Mouse (Mus musculus): ENCODE data around the gene Dph2.

Dph2 gene

DNA sequence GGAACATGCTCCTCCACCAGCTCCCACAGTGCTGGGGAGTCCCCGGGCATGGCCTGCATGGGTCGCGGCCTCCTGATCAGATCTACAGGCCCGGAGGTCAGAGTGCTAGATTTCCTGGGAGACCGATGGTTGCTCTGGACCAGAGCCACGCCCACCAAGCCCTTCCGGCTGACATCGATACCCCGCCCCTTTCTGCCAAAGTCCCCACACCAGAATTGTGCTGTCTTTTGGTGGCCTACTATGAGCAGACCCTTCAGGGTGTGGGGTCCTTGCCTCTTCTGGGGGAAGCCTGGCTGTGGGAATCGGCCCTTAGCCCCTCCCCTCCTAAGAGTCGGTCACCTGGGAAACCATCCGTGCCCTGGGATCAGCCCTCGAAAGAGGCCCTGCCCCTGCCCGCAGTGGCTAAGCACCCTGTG is 19.4 kb downstream of the Dph2 start, which contains the start of gene Ccdc24:
Gene Ccdc24 (minus strand): TSS at position 87 of the 416 bp plus-strand sequence.
- no peak for DNase-seq (ENCODE audit: low spot score in 2 of 2)

GRCm38 (mm10) chr4:117871787-117872186 is 20.0 kb downstream of the Dph2 start:
- DNase-seq (ENCODE audit: low spot score in 2 of 2): no peak

DNA sequence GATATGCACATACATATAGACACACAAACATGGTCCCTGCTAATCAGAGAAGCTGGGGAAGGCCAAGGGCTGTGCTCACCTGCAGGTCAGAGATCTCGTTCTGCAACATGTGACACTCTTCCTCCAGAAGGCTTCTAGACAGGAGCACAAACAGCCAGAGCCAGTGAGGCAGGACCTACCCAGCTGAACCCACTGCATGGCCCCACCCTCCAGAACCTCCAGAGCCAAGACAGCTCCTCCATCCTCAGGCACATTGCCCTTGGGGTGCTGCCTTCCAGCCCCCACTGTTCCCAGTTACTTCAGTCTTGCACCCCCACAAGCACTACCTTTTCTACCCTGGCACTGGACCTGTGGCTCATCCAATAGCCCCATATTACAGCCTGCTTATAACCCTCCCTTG is 21.4 kb downstream of the Dph2 start:
- DNase-seq (ENCODE audit: low spot score in 2 of 2): no peak

GRCm38 (mm10) chr4:117869317-117869716 is 22.5 kb downstream of the Dph2 start:
- no peak for DNase-seq (ENCODE audit: low spot score in 2 of 2)

GRCm38 (mm10) chr4:117867823-117868222 is 24.0 kb downstream of the Dph2 start:
- peak; percentile 70 to 84 for DNase-seq (ENCODE audit: low spot score in 2 of 2)

DNA sequence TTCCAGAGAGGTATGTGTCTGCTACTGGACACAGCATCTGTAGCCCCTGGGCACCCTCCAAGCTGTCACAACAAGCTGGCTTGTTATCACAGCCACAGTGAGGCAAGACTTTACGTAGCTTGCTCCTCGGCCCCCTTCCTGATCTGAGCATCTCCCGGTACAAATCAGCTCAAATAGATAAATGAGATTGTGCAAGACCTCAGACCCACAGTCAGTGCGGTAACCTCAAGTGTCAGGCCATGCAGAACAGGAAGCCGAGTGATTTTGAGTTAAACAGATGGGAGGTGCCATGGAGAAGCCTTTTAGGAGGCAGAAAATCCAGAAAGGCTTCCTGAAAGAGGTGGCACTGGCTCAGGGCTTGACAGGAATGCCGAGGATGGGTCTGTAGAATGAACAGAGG is 24.8 kb downstream of the Dph2 start:
- no peak for DNase-seq (ENCODE audit: low spot score in 2 of 2)

DNA sequence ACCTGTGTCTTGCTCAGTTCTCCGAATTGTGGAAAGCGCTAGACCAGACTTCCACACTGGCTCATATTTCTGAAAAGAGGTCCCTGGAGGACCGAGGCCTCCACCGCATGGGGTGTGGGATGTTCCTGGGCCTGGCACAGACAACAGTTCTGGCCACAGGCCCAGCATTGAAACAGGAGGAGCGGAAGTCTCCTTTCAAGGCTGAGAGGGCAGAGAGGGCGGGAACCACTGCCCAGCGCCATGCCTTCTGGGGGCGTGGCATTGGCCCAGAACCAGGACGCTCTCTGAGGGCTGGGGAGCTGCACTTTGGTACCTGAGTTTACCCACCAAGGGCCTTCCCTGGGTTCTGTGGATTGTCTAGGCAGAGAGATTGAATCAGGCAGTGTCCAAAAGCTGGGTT is 25.7 kb downstream of the Dph2 start:
- no peak for DNase-seq (ENCODE audit: low spot score in 2 of 2)

DNA sequence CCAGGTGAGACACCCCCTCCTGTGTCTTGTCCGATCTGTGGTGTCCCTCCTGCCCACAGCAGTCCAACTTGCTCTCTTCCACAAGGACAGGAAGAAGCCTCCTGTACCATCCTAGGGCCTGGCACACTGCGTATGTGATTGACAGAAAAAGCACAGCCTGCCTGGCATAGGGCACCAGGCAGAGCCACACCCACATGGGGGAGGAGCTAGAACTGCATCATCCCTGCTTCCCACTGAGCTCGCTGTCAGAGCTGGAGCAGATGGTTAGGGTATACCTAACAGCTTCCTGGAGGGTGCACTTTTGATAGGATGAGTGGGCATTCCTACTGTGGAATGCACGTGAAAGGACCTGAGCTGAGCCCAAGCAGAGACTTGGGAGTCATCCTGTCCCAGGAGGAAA is 29.0 kb downstream of the Dph2 start:
- DNase-seq (ENCODE audit: low spot score in 2 of 2): no peak

- DNase-seq (ENCODE audit: low spot score in 2 of 2): no peak
Observed at GRCm38 (mm10) chr4:117860570-117860969, 31.3 kb downstream of the Dph2 start.

- DNase-seq (ENCODE audit: low spot score in 2 of 2): peak; percentile 66 to 86
Observed at GRCm38 (mm10) chr4:117858794-117859193, 33.0 kb downstream of the Dph2 start.

- no peak for DNase-seq (ENCODE audit: low spot score in 2 of 2)
Observed at GRCm38 (mm10) chr4:117855146-117855545, 36.7 kb downstream of the Dph2 start.

DNA sequence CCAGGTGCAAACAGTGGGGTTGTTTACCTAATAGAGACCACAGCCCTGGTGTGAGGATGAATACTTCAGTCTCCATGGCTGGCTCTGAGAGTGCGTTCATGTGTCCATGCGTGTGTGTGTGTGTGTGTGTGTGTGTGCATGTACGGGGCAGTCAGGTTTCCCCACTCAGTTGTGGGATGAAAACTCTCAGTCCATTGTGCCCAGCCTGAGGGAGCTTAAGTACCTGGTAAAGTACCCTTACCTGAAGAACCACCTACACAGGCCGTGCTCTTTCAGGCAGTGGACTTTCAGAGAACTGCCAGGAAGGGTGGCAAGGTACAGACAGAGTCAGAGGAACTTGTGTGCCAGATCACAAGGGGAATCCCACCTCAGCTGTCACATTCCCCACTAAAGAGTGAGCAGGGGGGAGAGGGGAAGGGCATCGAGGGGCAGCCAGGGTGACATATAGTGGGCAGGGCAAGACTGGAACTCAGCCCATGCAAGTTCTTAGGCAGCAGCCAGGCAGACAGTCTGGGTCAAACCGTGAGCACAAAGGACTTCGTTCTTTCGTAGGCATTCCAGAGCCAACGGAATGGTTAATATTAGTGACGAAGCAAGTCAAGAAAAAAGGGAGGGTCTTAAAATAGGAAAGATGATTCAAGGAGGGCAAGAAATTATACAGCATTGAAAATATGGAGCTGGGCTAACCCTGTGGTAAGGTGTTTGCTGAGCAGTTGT is 39.5 kb downstream of the Dph2 start:
- no peak for DNase-seq (ENCODE audit: low spot score in 2 of 2)

DNA sequence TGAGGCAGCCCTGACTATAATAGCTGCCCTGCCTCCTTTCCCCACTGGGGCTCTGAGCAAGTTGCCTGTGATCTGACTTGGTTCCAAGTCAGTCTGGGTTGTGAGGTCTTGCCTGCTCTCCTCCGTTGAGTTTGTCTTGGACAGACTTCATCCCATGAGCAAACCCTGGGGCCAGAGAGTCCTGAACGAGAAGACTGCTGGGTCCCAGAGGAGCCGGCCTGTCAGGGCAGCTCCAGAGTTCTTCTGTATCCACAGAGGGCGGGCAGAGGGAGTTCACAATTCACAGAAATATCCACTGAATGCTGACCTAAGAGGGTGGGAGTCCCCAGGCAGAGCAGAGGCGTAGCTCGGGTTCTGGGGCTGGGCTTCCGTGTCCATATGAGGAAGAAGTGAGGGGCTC is 41.0 kb downstream of the Dph2 start:
- DNase-seq (ENCODE audit: low spot score in 2 of 2): no peak

DNA sequence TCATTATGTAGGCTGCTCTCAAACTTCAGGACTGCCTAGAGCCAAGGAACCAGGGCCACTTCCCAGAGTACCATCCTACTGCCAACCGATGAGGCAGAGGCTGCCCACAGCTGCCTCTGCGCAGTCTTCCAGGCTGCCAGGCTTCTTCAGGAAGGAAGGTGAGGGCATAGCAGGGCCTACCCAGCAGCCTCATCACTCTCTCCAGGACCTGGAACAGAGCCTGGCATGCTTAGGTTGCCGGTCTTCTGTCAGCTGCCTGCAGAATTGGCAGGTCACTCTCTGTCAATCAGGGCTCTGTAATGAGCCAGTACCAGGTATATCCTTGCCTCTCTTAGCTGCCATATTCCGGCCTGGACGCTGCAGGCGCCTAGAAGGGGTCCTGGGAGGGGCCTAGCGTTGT is 41.7 kb downstream of the Dph2 start:
- DNase-seq (ENCODE audit: low spot score in 2 of 2): no peak

- DNase-seq (ENCODE audit: low spot score in 2 of 2): no peak
Observed at GRCm38 (mm10) chr4:117849506-117849905, 42.3 kb downstream of the Dph2 start.

DNA sequence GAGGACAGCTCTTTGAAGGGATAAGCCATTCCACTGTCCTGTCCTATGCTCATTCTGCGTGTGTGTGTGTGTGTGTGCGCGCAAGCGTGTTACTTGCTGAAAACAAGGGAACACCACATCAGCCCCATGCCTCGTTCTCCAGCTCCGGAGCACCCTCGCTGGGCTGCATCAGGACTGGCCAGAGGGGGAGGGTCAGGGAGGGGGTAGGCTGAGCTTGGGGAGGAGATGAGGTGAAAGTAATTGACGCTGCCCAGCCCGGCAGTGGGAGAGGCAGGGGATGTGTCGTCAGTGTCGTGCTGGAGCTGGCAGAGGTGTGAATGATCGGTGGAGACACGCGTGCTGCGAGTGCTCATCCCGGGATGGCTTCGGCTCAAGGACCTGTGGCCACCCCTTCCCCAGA is 42.8 kb downstream of the Dph2 start:
- no peak for DNase-seq (ENCODE audit: low spot score in 2 of 2)

GRCm38 (mm10) chr4:117847011-117847410 is 44.8 kb downstream of the Dph2 start:
- DNase-seq (ENCODE audit: low spot score in 2 of 2): no peak

DNA sequence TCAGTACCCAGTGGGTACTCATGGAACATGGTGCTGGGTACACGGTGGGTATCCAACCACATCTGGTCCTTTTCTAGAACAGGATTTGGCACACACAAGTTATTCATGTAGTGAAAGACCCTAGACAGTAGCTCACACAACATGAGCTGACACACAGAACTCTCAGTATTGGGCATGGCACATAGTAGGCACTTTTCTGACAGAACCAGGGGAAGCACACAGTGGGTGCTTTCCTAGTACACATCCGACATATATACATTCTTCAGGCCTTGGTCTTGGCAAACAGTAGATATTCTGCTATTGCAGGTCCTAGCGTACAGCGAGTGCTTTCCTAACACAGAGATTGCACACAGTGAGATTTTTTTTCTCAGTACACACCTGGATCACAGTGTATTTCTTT is 45.6 kb downstream of the Dph2 start:
- no peak for DNase-seq (ENCODE audit: low spot score in 2 of 2)

GRCm38 (mm10) chr4:117845316-117845715 is 46.5 kb downstream of the Dph2 start:
- no peak for DNase-seq (ENCODE audit: low spot score in 2 of 2)

DNA sequence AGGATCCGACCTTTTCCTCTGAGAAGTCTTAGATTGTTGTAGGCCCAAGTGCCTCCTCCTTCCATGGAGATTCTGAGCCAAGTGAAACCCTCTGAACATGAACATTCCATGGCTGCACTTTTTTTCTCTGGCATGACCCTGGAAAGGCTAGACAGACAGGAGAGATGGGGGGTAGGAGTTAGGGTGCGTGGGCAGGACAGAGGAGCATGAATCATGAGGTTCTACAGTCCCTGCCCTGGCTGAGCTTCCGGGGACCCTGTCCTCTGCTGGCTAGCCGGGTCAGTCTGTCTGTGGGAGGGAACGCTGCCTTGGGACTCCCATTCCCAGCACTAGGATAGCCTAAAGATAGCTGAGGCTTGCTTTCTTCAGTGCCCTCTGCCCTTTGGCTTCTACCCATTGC is 47.4 kb downstream of the Dph2 start:
- DNase-seq (ENCODE audit: low spot score in 2 of 2): no peak

DNA sequence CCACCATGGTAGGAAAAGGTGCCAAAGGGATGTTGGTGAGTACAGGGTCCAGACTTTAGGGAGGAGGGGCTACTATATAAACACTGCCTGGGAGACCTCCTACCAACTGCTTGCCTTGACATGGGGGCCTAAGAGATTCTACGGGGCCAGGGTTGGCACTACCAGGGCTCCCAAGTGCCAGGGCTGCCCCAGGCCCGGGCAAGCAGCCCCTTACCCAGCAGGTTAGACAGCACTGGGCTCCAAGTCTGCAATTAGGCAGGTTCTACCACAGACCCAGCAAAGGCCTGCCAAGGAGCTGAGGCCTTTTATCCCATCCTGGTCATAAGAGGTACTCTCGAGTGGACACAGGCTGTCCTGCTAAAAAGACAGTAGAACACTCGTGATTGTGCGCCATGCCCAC is 48.7 kb downstream of the Dph2 start:
- no peak for DNase-seq (ENCODE audit: low spot score in 2 of 2)

DNA sequence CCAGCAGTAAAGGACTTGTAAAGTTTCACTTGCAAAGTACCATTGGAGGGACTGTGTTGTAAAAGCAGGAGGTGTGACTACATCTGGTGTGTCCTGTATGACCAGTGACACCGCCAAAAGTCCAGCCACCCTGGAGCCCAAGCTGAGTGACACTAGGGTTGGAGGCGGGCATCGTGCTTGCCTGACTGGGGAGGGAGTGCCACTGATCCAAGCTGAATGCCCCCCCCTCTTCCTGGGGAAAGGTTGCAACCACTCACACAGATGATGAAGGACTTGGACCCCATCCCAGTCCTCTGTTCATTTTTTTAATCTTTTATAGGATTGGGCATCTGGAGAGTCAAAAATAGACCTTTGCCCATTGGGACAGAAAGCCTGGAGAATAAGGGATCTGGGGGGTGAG is 50.3 kb downstream of the Dph2 start:
- no peak for DNase-seq (ENCODE audit: low spot score in 2 of 2)

DNA sequence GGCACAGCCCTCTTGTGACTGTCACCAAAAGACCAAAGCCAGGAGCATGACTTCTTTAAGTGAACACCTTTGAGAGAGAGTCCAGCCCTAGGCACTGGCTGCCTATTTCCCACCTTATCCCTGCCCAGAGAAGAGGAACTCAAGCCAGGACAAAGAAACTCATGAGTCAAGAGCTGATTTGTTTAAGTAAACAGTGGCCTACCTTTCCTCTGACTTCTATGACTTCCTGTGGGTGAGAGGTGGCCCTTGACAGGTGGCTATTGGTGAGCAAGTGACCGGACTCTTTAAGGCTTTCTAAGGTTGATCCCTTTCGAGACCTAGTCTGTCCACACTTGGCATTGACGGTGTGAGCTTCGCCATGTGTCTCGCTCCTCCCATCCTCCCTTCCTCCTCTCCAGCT is 51.0 kb downstream of the Dph2 start:
- no peak for DNase-seq (ENCODE audit: low spot score in 2 of 2)

- peak in 1 of 2 experiments; percentile 11 for DNase-seq (ENCODE audit: low spot score in 2 of 2)
Observed at GRCm38 (mm10) chr4:117839366-117839765, 52.5 kb downstream of the Dph2 start.
